Mouse (Mus musculus) liver, adult 2 months (tissue): ENCODE measurements at regions not wholly inside any gene's neighbourhood (a gene's known extent, or its start where the extent isn't known, plus 50 kb on each side); places are given as distances from the start of the nearest gene placed in this dataset.

Experiments used
- DNase-seq: peaks from one replicate; pipeline ENCODE4 v3.0.0-alpha.2; 2011; ENCODE audit warnings: low read depth, low spot score; ENCODE audit errors: extremely low read depth
- H3K27ac ChIP-seq: fragments of 200-500 bp; replicated peaks from 2 replicates; pipeline ENCODE4 v1.5.1; 2012; ENCODE audit warnings: low read depth, mild to moderate bottlenecking, control low read depth, inconsistent platforms, low read length; ENCODE audit not compliant: insufficient read depth
- H3K27me3 ChIP-seq: fragments of 200-500 bp; 2 replicates; pipeline ENCODE4 v1.6.1; 2012; ENCODE audit warnings: mild to moderate bottlenecking, moderate library complexity, low read length, inconsistent platforms; ENCODE audit not compliant: control insufficient read depth, insufficient read depth
- H3K36me3 ChIP-seq: fragments of 200-500 bp; 2 replicates; pipeline ENCODE4 v1.6.1; 2012; ENCODE audit warnings: low read length, inconsistent platforms; ENCODE audit not compliant: control insufficient read depth, insufficient read depth
- H3K4me1 ChIP-seq: fragments of 200-500 bp; 2 replicates; pipeline ENCODE4 v1.6.1; 2011; ENCODE audit warnings: low read length; ENCODE audit not compliant: control insufficient read depth, insufficient read depth
- H3K4me3 ChIP-seq: fragments of 200-500 bp; 2 replicates; pipeline ENCODE4 v1.5.1; 2011; ENCODE audit warnings: low read depth, mild to moderate bottlenecking, control low read depth, low read length, moderate library complexity; ENCODE audit not compliant: insufficient read depth
- H3K79me2 ChIP-seq: fragments of 200-500 bp; 2 replicates; pipeline ENCODE4 v1.6.1; 2012; ENCODE audit warnings: inconsistent platforms, mild to moderate bottlenecking, low read length, moderate library complexity; ENCODE audit not compliant: control insufficient read depth, insufficient read depth
- H3K9ac ChIP-seq: fragments of 200-500 bp; 2 replicates; pipeline ENCODE4 v1.6.1; 2012; ENCODE audit warnings: low read depth, mild to moderate bottlenecking, control low read depth, inconsistent platforms, low read length
- CTCF ChIP-seq: fragments of 200-500 bp; IDR thresholded peaks from 2 replicates; pipeline ENCODE4 v1.5.1; 2011; ENCODE audit warnings: low read depth, low read length, control low read depth
- POLR2A ChIP-seq: fragments of 200-500 bp; IDR thresholded peaks from 2 replicates; pipeline ENCODE4 v1.6.1; 2011; ENCODE audit warnings: low read length, control low read depth; ENCODE audit not compliant: insufficient read depth; ENCODE audit errors: extremely low read depth
- WGBS: fragments of 180-500 bp; shearing (Covaris S2); methylation state at CpG from one replicate; pipeline ENCODE4 v1.1.7; 2018; 5-methylcytosine and 5-hydroxymethylcytosine counted together

GRCm38 (mm10) chr13:101026043-101026442, 192.8 kb upstream of the Slc30a5 start:
- Histone ChIP-seq H3K4me1 (no peaks in the 10 kb centered on the region), H3K79me2 (no peaks in the 10 kb centered on the region), H3K9ac (no peak overlapping the region), H3K27ac (no peak overlapping the region), H3K27me3 (no peaks in the 10 kb centered on the region), H3K4me3 (no peak overlapping the region), H3K36me3 (no peaks in the 10 kb centered on the region)
- no peak for DNase-seq
- TF ChIP-seq POLR2A (no peak), CTCF (no peak)

GRCm38 (mm10) chr13:101025488-101025887, 192.3 kb upstream of the Slc30a5 start:
- Histone ChIP-seq H3K4me3 (no peak overlapping the region), H3K79me2 (no peaks in the 10 kb centered on the region), H3K4me1 (no peaks in the 10 kb centered on the region), H3K9ac (no peak overlapping the region), H3K27ac (no peak overlapping the region), H3K36me3 (no peaks in the 10 kb centered on the region), H3K27me3 (no peaks in the 10 kb centered on the region)
- WGBS, result 82% methylated on average over 2 of the region's 2 CpGs
- no peak for TF ChIP-seq CTCF
- TF ChIP-seq POLR2A, result no peak
- no peak for DNase-seq

DNA sequence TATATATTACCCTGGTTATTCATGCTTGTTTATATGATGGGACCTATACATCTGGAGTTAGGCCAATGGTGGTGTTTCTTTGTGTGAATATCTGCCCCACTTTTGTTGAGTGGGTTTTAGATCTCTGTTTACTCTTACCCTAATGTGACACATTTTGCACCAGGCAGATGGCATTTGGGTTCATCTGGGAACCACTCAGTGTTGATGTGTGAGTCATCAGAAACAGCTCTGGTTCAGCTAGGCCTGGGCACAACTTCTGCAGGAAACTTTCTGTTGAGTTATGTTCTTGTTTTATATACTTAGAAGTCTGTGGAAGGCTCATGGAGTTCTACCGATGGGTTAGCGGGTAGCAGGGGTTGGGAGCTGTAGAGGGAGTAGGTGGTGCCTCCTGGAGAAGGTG, 191.7 kb upstream of the Slc30a5 start:
- no peaks in the 10 kb centered on the region for H3K4me1 ChIP-seq
- TF ChIP-seq CTCF (no peak), POLR2A (no peak)
- no peak overlapping the region for H3K4me3 ChIP-seq
- no peak overlapping the region for H3K9ac ChIP-seq
- no peaks in the 10 kb centered on the region for H3K79me2 ChIP-seq
- H3K36me3 ChIP-seq, result no peaks in the 10 kb centered on the region
- WGBS, result 96% methylated on average over 2 of the region's 2 CpGs
- no peaks in the 10 kb centered on the region for H3K27me3 ChIP-seq
- DNase-seq, result no peak
- H3K27ac ChIP-seq, result no peak overlapping the region

DNA sequence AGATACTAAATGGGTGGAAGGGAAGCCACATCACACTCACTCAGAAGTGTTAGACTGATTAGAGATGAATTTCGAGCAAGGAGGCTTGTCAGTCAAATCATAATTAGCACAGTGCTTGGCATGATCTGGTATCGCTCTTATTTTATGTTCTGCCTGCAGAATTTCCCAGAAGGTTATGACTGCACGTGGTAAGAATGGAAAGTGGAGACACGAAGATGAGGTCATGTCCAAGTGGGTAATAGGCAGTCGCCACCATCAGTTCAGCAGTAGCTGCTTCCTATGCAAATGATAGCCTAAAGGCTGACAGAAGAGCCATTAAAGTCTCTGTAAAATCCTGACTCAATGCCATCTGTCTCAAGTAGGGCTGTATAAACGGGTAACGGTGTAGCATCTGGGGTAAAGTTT, 186.0 kb upstream of the Slc30a5 start:
- WGBS, result 88% methylated on average over 7 of the region's 7 CpGs

GRCm38 (mm10) chr13:101017041-101017440, 183.8 kb upstream of the Slc30a5 start:
- TF ChIP-seq CTCF (no peak), POLR2A (no peak)
- H3K4me1 ChIP-seq, result peaks cover 4% of the 10 kb centered on the region; the same call in 1 of the 2 replicates
- no peak for DNase-seq
- no peak overlapping the region for H3K27ac ChIP-seq
- H3K79me2 ChIP-seq, result no peaks in the 10 kb centered on the region
- no peaks in the 10 kb centered on the region for H3K27me3 ChIP-seq
- H3K9ac ChIP-seq, result no peak overlapping the region
- 85% methylated on average over 6 of the region's 6 CpGs for WGBS
- H3K36me3 ChIP-seq, result no peaks in the 10 kb centered on the region
- no peak overlapping the region for H3K4me3 ChIP-seq

More for the DNA sequence above, 186.0 kb upstream of the Slc30a5 start:
- no peak for DNase-seq
- H3K79me2 ChIP-seq, result no peaks in the 10 kb centered on the region
- no peaks in the 10 kb centered on the region for H3K27me3 ChIP-seq
- TF ChIP-seq CTCF (no peak), POLR2A (no peak)
- H3K4me3 ChIP-seq, result no peak overlapping the region
- H3K27ac ChIP-seq, result no peak overlapping the region
- H3K9ac ChIP-seq, result no peak overlapping the region
- peaks cover 4% of the 10 kb centered on the region; the same call in 1 of the 2 replicates for H3K4me1 ChIP-seq
- H3K36me3 ChIP-seq, result no peaks in the 10 kb centered on the region

- WGBS, result 19% methylated on average over 1 of the region's 1 CpGs
- H3K36me3 ChIP-seq, result no peaks in the 10 kb centered on the region
- no peak overlapping the region for H3K4me3 ChIP-seq
- no peaks in the 10 kb centered on the region for H3K79me2 ChIP-seq
- peak overlapping the region; percentile 37; the same call in 1 of the 2 replicates for H3K27ac ChIP-seq
- H3K9ac ChIP-seq, result no peak overlapping the region
- TF ChIP-seq CTCF, result no peak
- TF ChIP-seq POLR2A, result no peak
- DNase-seq, result peak; percentile 88
- H3K27me3 ChIP-seq, result no peaks in the 10 kb centered on the region
- H3K4me1 ChIP-seq, result peaks cover 4% of the 10 kb centered on the region; the same call in 1 of the 2 replicates
Measured at GRCm38 (mm10) chr13:101016181-101016580, 183.0 kb upstream of the Slc30a5 start.
